Mouse (Mus musculus) myocyte (in vitro differentiated cells): ENCODE data around the gene Ankrd35. TPM values are rescaled to one million over a fixed set of nuclear protein-coding genes. Genes with fewer than 3 reads are reported as not detected.
"Not testable (repeated sequence)": the region's sequence is repeated elsewhere in the genome, so short reads cannot be mapped to it uniquely, and the experiment has no call there.

ENCODE experiments used
- H3K27me3 ChIP-seq: one replicate; pipeline ENCODE4 v1.6.1; 2011; ENCODE audit not compliant: control insufficient read depth, insufficient read depth, insufficient read length
- H3K36me3 ChIP-seq: one replicate; pipeline ENCODE4 v1.6.1; 2011; ENCODE audit not compliant: control insufficient read depth, insufficient read depth
- H3K4me2 ChIP-seq: one replicate; pipeline ENCODE4 v1.6.1; 2011; ENCODE audit warnings: low read depth, control low read depth
- H3K4me3 ChIP-seq: one replicate; pipeline ENCODE4 v1.5.1; 2011; ENCODE audit warnings: mild to moderate bottlenecking, control low read depth, moderate library complexity
- H3K79me2 ChIP-seq: one replicate; pipeline ENCODE4 v1.6.1; 2011; ENCODE audit not compliant: control insufficient read depth, insufficient read depth
- H3ac ChIP-seq: one replicate; pipeline ENCODE4 v1.6.1; 2011; ENCODE audit not compliant: control insufficient read depth, insufficient read length
- CEBPB ChIP-seq: IDR thresholded peaks from 2 replicates; pipeline ENCODE4 v1.6.1; 2011; ENCODE audit warnings: mild to moderate bottlenecking, moderate library complexity; ENCODE audit not compliant: poor library complexity, insufficient read depth, severe bottlenecking
- E2F4 ChIP-seq: IDR thresholded peaks from one replicate; pipeline ENCODE4 v1.6.1; 2011; ENCODE audit warnings: mild to moderate bottlenecking, control low read depth, moderate library complexity; ENCODE audit not compliant: insufficient read depth
- MAX ChIP-seq: IDR thresholded peaks from one replicate; pipeline ENCODE4 v1.6.1; 2011; ENCODE audit warnings: low read depth, mild to moderate bottlenecking, control low read depth
- MYOD1 ChIP-seq, 3 experiments: IDR thresholded peaks; one replicate each; pipeline ENCODE4 v1.6.1; 2011; ENCODE audit warnings: control low read depth in 2 of 3, low read depth in 2 of 3, mild to moderate bottlenecking in 2 of 3, moderate library complexity in 1 of 3; ENCODE audit not compliant: insufficient read length in 2 of 3, control insufficient read depth in 1 of 3
- MYOG ChIP-seq, 3 experiments: IDR thresholded peaks; one replicate each; pipeline ENCODE4 v1.6.1; 2011; ENCODE audit warnings: control low read depth in 2 of 3, low read depth in 2 of 3, mild to moderate bottlenecking in 2 of 3; ENCODE audit not compliant: insufficient read length in 2 of 3, control insufficient read depth in 1 of 3, insufficient read depth in 1 of 3
- POLR2A ChIP-seq: IDR thresholded peaks from one replicate; pipeline ENCODE4 v1.6.1; 2011; ENCODE audit warnings: low read depth, mild to moderate bottlenecking, control low read depth, moderate library complexity; ENCODE audit not compliant: insufficient read length
- POLR2AphosphoS2 ChIP-seq: IDR thresholded peaks from one replicate; pipeline ENCODE4 v1.6.1; 2011; ENCODE audit warnings: low read depth, control low read depth; ENCODE audit not compliant: insufficient read length
- REST ChIP-seq: IDR thresholded peaks from one replicate; pipeline ENCODE4 v1.6.1; 2011; ENCODE audit warnings: mild to moderate bottlenecking, control low read depth, moderate library complexity; ENCODE audit not compliant: insufficient read depth, insufficient read length
- SRF ChIP-seq: IDR thresholded peaks from one replicate; pipeline ENCODE4 v1.6.1; 2011; ENCODE audit warnings: low read depth; ENCODE audit not compliant: control insufficient read depth, insufficient read length
- TCF12 ChIP-seq: IDR thresholded peaks from one replicate; pipeline ENCODE4 v1.6.1; 2011; ENCODE audit warnings: mild to moderate bottlenecking, control low read depth; ENCODE audit not compliant: poor library complexity, insufficient read depth, severe bottlenecking
- TCF3 ChIP-seq: IDR thresholded peaks from one replicate; pipeline ENCODE4 v1.6.1; 2011; ENCODE audit warnings: low read depth, control low read depth; ENCODE audit not compliant: insufficient read length
- USF1 ChIP-seq: IDR thresholded peaks from one replicate; pipeline ENCODE4 v1.6.1; 2011; ENCODE audit warnings: low read depth, mild to moderate bottlenecking, control low read depth, moderate library complexity
- polyA plus RNA-seq: library from polyadenylated mRNA; unstranded; fragments of >200 nt; fragmentation: generic; extraction: Trizol; gene quantifications from one replicate; pipeline ENCODE4 v1.2.1, GENCODE M21; 2012; ENCODE audit warnings: missing spikeins

Gene Ankrd35
- polyA plus RNA-seq, 1 experiment: 0.37 TPM

DNA sequence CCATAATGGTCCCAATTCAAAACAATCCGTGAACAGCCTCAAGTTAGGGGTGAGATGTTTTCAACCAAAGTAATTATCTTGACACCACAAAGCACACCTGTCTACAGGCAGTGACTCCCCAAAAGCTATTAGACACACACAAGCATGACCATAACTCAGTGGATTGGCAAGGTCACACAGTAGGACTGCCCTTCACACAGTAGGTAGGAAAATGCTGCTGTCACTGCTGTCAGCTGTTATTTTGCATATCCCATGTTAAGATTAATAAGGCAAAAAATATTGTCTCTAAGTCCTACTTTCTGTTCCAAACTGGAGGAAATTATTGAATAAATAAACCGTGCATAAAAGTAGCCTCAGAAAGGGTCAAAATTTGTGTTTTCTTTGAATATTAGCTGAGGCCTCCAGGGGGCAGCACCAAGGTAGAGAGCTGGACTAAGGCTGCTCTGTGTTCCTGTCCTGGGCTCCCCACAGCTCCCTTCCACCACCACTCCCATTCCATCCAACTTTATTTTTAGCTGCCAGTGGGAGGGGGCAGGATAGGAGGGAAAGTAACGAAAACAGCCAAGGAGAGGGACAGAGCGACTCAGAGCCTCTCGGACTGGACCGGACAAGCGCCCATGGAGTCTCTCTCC lies 24.8 kb upstream of the Ankrd35 start, which contains the start of gene Itga10:
TSS of gene Itga10 (plus strand) at position 567 of the 632 bp plus-strand sequence.
- H3K36me3 ChIP-seq: peaks cover 12% of the 10 kb centered on the region
- H3K4me3 ChIP-seq: no peak within 1 kb of the TSS
- H3K79me2 ChIP-seq: no peaks in the 10 kb centered on the region
- H3ac ChIP-seq: no peak within 1 kb of the TSS
- H3K4me2 ChIP-seq: peak within 1 kb of the TSS; percentile 34
- no peaks in the 10 kb centered on the region for H3K27me3 ChIP-seq
- TF ChIP-seq MAX: no peak

DNA sequence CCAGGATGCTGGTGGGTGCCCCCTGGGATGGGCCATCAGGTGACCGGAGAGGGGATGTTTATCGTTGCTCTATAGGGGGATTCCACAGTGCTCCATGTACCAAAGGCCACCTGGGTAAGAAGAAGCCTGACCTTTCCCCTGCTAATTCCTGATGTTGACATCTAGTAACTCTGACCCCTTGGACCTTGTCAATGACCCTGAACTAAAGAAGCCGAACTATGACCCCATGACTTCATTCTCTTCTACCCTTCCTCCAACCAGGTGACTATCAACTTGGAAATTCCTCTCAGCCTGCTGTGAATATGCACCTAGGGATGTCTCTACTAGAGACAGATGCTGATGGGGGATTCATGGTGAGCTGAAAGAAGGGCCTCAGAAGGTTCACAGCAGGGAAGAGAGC lies 22.6 kb upstream of the Ankrd35 start:
- Histone ChIP-seq H3K36me3 (peaks cover 7% of the 10 kb centered on the region), H3K27me3 (no peaks in the 10 kb centered on the region), H3ac (no peak overlapping the region), H3K79me2 (no peaks in the 10 kb centered on the region), H3K4me3 (no peak overlapping the region), H3K4me2 (no peak overlapping the region)
- TF ChIP-seq REST (no peak), MYOG (IDR thresholded peaks at IDR 0.05; ENCODE audit: control insufficient read depth in 1 of 3, insufficient read depth in 1 of 3, insufficient read length in 2 of 3, low read depth in 2 of 3) (no peak), TCF3 (no peak), TCF12 (no peak), CEBPB (no peak), E2F4 (no peak), POLR2A (no peak), SRF (no peak), MYOD1 (IDR thresholded peaks at IDR 0.05; ENCODE audit: control insufficient read depth in 1 of 3, insufficient read length in 2 of 3, low read depth in 2 of 3) (no peak), USF1 (no peak), POLR2AphosphoS2 (no peak), MAX (no peak)

- H3K27me3 ChIP-seq: no peaks in the 10 kb centered on the region
- TF ChIP-seq MYOG (IDR thresholded peaks at IDR 0.05; ENCODE audit: control insufficient read depth in 1 of 3, insufficient read depth in 1 of 3, insufficient read length in 2 of 3, low read depth in 2 of 3) (no peak), SRF (no peak), USF1 (no peak), TCF12 (no peak), REST (no peak), MAX (no peak), MYOD1 (IDR thresholded peaks at IDR 0.05; ENCODE audit: control insufficient read depth in 1 of 3, insufficient read length in 2 of 3, low read depth in 2 of 3) (no peak), CEBPB (no peak), POLR2AphosphoS2 (no peak), POLR2A (no peak), TCF3 (no peak), E2F4 (no peak)
- H3K36me3 ChIP-seq: no peaks in the 10 kb centered on the region
- no peak overlapping the region for H3K4me3 ChIP-seq
- no peak overlapping the region for H3ac ChIP-seq
- no peaks in the 10 kb centered on the region for H3K79me2 ChIP-seq
- no peak overlapping the region for H3K4me2 ChIP-seq
Observed at GRCm38 (mm10) chr3:96660901-96661300, 9.0 kb upstream of the Ankrd35 start.

- no peak overlapping the region for H3ac ChIP-seq
- no peaks in the 10 kb centered on the region for H3K27me3 ChIP-seq
- TF ChIP-seq TCF12 (no peak), REST (no peak), TCF3 (no peak), POLR2A (no peak), POLR2AphosphoS2 (no peak), E2F4 (no peak), SRF (no peak), MYOG (IDR thresholded peaks at IDR 0.05; ENCODE audit: control insufficient read depth in 1 of 3, insufficient read depth in 1 of 3, insufficient read length in 2 of 3, low read depth in 2 of 3) (no peak), CEBPB (no peak), USF1 (no peak), MYOD1 (IDR thresholded peaks at IDR 0.05; ENCODE audit: control insufficient read depth in 1 of 3, insufficient read length in 2 of 3, low read depth in 2 of 3) (no peak), MAX (no peak)
- no peaks in the 10 kb centered on the region for H3K36me3 ChIP-seq
- H3K4me3 ChIP-seq: peak overlapping the region; percentile 12
- H3K4me2 ChIP-seq: peak overlapping the region; percentile 61
- H3K79me2 ChIP-seq: no peaks in the 10 kb centered on the region
Observed at GRCm38 (mm10) chr3:96662731-96663316, 7.1 kb upstream of the Ankrd35 start.

- Histone ChIP-seq H3K36me3 (no peaks in the 10 kb centered on the region), H3K27me3 (no peaks in the 10 kb centered on the region), H3K4me3 (peak overlapping the region; percentile 12), H3K4me2 (peak overlapping the region; percentile 91), H3K79me2 (no peaks in the 10 kb centered on the region), H3ac (no peak overlapping the region)
- TF ChIP-seq REST: no peak
- TF ChIP-seq MYOD1 (IDR thresholded peaks at IDR 0.05; ENCODE audit: control insufficient read depth in 1 of 3, insufficient read length in 2 of 3, low read depth in 2 of 3): peak; percentile 30 to 44 (median 44)
- TF ChIP-seq TCF12: peak; percentile 15
- no peak for TF ChIP-seq SRF
- TF ChIP-seq MYOG (IDR thresholded peaks at IDR 0.05; ENCODE audit: control insufficient read depth in 1 of 3, insufficient read depth in 1 of 3, insufficient read length in 2 of 3, low read depth in 2 of 3): peak in 2 of 3 experiments; percentile 42 to 74
- no peak for TF ChIP-seq USF1
Observed at GRCm38 (mm10) chr3:96663432-96664239, 6.3 kb upstream of the Ankrd35 start.

- not testable (repeated sequence) for H3K4me3 ChIP-seq, H3K4me2 ChIP-seq, H3K27me3 ChIP-seq, H3K36me3 ChIP-seq, H3ac ChIP-seq, H3K79me2 ChIP-seq
Observed at GRCm38 (mm10) chr3:96665732-96666363, 4.1 kb upstream of the Ankrd35 start.
